Mouse (Mus musculus) limb, embryonic 12.5 days (tissue): ENCODE data around the gene Stra8. TPM values are rescaled to one million over a fixed set of nuclear protein-coding genes. Genes with fewer than 3 reads are reported as not detected.

Experiments
- ATAC-seq: fragments of 200-750 bp; cut with Nextera tagmentation; 2 replicates; pipeline ENCODE4 v1.8.0; 2017; ENCODE audit warnings: low read depth, moderate TSS enrichment; ENCODE audit not compliant: insufficient number of reproducible peaks, insufficient read depth, low FRiP score, low TSS enrichment
- H3K27ac ChIP-seq: fragments of 300-500 bp; sonication (generic); 2 replicates; pipeline ENCODE4 v1.5.1; 2016; ENCODE audit warnings: mild to moderate bottlenecking, moderate library complexity
- H3K27me3 ChIP-seq: fragments of 300-500 bp; sonication (generic); 2 replicates; pipeline ENCODE4 v1.6.1; 2016; ENCODE audit warnings: mild to moderate bottlenecking, moderate library complexity
- H3K36me3 ChIP-seq: fragments of 300-500 bp; sonication (generic); 2 replicates; pipeline ENCODE4 v1.6.1; 2016; ENCODE audit warnings: mild to moderate bottlenecking, moderate library complexity
- H3K4me1 ChIP-seq: fragments of 300-500 bp; sonication (generic); replicated peaks from 2 replicates; pipeline ENCODE4 v1.6.1; 2016
- H3K4me2 ChIP-seq: fragments of 300-500 bp; sonication (generic); 2 replicates; pipeline ENCODE4 v1.6.1; 2016; ENCODE audit warnings: mild to moderate bottlenecking, moderate library complexity
- H3K4me3 ChIP-seq: fragments of 300-500 bp; sonication (generic); replicated peaks from 2 replicates; pipeline ENCODE4 v1.5.1; 2016; ENCODE audit warnings: mild to moderate bottlenecking
- H3K9ac ChIP-seq: fragments of 300-500 bp; sonication (generic); replicated peaks from 2 replicates; pipeline ENCODE4 v1.6.1; 2016; ENCODE audit warnings: mild to moderate bottlenecking, moderate library complexity
- H3K9me3 ChIP-seq: fragments of 300-500 bp; sonication (generic); 2 replicates; pipeline ENCODE4 v1.6.1; 2016; ENCODE audit warnings: mild to moderate bottlenecking, moderate library complexity
- WGBS: fragments of 180-500 bp; shearing (Covaris S2); methylation state at CpG from one replicate; pipeline ENCODE4 v1.1.7; 2016; 5-methylcytosine and 5-hydroxymethylcytosine counted together
- polyA plus RNA-seq: library from polyadenylated mRNA; unstranded; fragments of >200 nt; fragmentation: Nextera tagmentation; extraction: Ambion mirVana; gene quantifications from 2 replicates; pipeline ENCODE4 v1.2.1, GENCODE M21; 2016

The Stra8 gene
- polyA plus RNA-seq, 1 experiment from 2014 or later: not detected

GRCm38 (mm10) chr6:34979291-34979690 lies 59.3 kb downstream of the Stra8 start:
- no peak overlapping the region for H3K9ac ChIP-seq
- H3K9me3 ChIP-seq: no peaks in the 10 kb centered on the region
- H3K4me3 ChIP-seq: no peak overlapping the region
- no peaks in the 10 kb centered on the region for H3K36me3 ChIP-seq
- H3K27me3 ChIP-seq: no peaks in the 10 kb centered on the region
- H3K27ac ChIP-seq: no peak overlapping the region
- H3K4me2 ChIP-seq: no peak overlapping the region
- no peaks in the 10 kb centered on the region for H3K4me1 ChIP-seq
- no peak for ATAC-seq
- WGBS: 68% methylated on average over 3 of the region's 3 CpGs

GRCm38 (mm10) chr6:34980661-34981060 lies 60.7 kb downstream of the Stra8 start:
- no peak overlapping the region for H3K4me3 ChIP-seq

GRCm38 (mm10) chr6:34987085-34987645 lies 67.2 kb downstream of the Stra8 start:
- no peak overlapping the region for H3K9ac ChIP-seq
- H3K9me3 ChIP-seq: no peaks in the 10 kb centered on the region
- no peaks in the 10 kb centered on the region for H3K36me3 ChIP-seq
- H3K4me3 ChIP-seq: no peak overlapping the region
- ATAC-seq: no peak
- peaks cover 20% of the 10 kb centered on the region for H3K4me1 ChIP-seq
- no peaks in the 10 kb centered on the region for H3K27me3 ChIP-seq
- no peak overlapping the region for H3K4me2 ChIP-seq
- 90% methylated on average over 12 of the region's 12 CpGs for WGBS
- no peak overlapping the region for H3K27ac ChIP-seq

More at GRCm38 (mm10) chr6:34980661-34981060, 60.7 kb downstream of the Stra8 start:
- H3K9ac ChIP-seq: no peak overlapping the region
- WGBS: 60% methylated on average over 9 of the region's 9 CpGs
- H3K27me3 ChIP-seq: no peaks in the 10 kb centered on the region
- no peaks in the 10 kb centered on the region for H3K9me3 ChIP-seq
- ATAC-seq: no peak
- no peak overlapping the region for H3K27ac ChIP-seq
- H3K4me2 ChIP-seq: no peak overlapping the region
- H3K4me1 ChIP-seq: no peaks in the 10 kb centered on the region
- H3K36me3 ChIP-seq: no peaks in the 10 kb centered on the region

- no peaks in the 10 kb centered on the region for H3K27me3 ChIP-seq
- WGBS: 13% methylated on average over 20 of the region's 20 CpGs
- peak within 1 kb of the TSS; percentile 36 for H3K4me2 ChIP-seq
- no peaks in the 10 kb centered on the region for H3K9me3 ChIP-seq
- no peak for ATAC-seq
- H3K9ac ChIP-seq: no peak within 1 kb of the TSS
- H3K4me1 ChIP-seq: peaks cover 20% of the 10 kb centered on the region
- H3K27ac ChIP-seq: no peak within 1 kb of the TSS
- H3K4me3 ChIP-seq: no peak within 1 kb of the TSS
- no peaks in the 10 kb centered on the region for H3K36me3 ChIP-seq
Observed at GRCm38 (mm10) chr6:34988081-34988761, 68.3 kb downstream of the Stra8 start, which contains the start of gene Slc23a4. Gene Slc23a4, minus strand, starts transcription at chr6:34988404.

Other genes starting within 250 kb of the Stra8 start
- gene Agbl3, start 139.7 kb upstream of the Stra8 start, polyA plus RNA-seq: 8.2 and 8.3 TPM in 2 replicates
- 2.0 and 2.4 TPM in 2 replicates for gene Tmem140, start 57.0 kb upstream of the Stra8 start, polyA plus RNA-seq
- 18.1 and 19.3 TPM in 2 replicates for gene Cyren, start 42.1 kb upstream of the Stra8 start, polyA plus RNA-seq
- 13.9 and 15.3 TPM in 2 replicates for gene Wdr91, start 9.3 kb upstream of the Stra8 start, polyA plus RNA-seq
- gene Slc23a4, start 68.2 kb downstream of the Stra8 start, polyA plus RNA-seq: 0.37 and 0.56 TPM in 2 replicates
- gene Cnot4, start 213.6 kb downstream of the Stra8 start, polyA plus RNA-seq: 26.6 and 29.1 TPM in 2 replicates